Mouse (Mus musculus): ENCODE results near the gene Tmem143.
"Not testable (repeated sequence)": the region's sequence is repeated elsewhere in the genome, so short reads cannot be mapped to it uniquely, and the experiment has no call there.

The Tmem143 gene

DNA sequence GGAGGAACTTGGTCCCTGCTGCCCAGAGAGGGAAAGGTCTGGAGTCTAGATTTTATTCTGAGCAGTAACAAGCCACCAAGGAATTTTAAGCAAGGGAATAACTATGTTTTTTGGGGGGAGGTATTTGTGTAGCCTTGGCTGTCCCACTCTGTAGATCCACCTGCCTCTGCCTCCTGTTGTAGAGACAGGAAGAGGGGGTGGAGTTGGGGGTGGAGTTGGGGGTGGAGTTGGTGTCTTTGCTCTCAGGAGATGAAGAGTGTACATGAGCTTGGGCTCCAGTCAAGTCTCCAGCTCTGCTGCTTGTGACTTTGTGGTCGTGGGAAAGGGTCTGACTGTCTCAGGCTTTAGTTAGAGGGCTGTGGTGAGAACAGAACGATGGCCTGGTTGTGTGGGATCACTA is 15.7 kb upstream of the Tmem143 start:
- DNase-seq (ENCODE audit: extremely low spot score, low spot score) = no peak

DNA sequence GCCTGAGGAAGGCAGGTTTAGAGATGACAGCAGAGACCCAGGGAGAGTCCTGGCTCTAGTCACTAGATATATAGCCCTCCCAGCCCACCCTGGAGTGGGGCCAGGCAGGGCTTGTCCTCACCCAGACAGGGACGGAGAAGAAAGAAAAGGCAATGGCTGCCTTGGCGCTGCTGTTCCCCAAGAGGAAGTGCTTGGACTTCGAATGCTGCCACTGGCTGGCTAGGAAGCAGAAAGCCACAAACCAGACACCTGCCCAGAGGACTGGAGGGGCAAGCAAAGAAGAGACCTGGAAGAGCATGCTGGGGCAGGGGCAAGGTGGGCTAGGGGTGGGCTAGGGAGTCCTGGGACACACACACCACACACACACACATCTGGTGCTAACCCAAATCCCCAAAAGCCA is 9.5 kb upstream of the Tmem143 start:
- DNase-seq (ENCODE audit: extremely low spot score, low spot score) = no peak

DNA sequence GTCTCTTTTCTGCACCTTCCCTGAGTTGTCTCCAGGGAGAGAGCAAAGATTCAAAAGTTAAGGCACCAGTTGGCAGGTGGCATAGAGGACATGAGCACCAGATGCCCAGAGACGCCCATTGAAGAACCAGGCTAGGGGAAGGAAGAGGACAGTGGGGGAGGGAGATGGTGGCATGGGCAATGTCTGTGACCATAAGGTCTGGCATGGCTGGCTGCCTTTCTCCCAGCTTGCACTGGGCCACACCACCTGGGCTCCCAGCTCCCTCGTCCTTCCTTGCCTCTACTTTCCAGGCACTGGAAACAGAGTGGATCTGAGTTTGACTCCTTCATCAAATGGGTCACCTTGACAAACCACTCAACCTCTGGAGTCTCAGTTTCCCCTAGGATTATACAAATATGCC is 4.1 kb upstream of the Tmem143 start:
- DNase-seq (ENCODE audit: extremely low spot score, low spot score) = no peak

DNA sequence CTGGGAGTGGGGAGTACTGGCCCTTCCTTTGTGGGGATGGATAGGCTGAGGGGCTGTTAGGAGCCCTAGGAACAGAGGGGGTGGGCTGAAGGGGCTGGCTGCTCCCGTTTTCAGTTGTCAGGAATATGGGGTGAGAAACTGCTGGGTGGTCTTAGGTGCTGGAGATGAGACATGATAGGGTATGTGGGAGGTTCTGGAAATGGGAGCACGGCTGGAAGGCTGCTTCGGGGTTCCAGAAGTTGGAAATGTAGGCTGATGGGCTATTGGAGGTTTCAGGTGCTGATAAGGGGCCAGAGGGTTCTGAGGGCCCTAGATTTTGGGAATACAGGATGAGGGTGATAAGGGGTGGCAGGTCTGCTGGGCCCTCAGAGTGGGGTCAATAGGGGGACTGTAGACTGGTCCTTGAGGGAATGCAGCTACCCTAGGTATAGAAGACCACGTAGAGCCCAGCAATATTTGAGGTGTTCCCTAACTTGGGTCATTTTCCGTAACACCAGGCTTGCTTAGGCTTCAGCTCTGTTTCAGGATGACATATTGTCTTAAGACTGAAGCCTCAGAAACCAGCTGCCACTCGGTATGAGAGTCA is 717 bp upstream of the Tmem143 start:
- DNase-seq (ENCODE audit: extremely low spot score, low spot score) = no peak

DNA sequence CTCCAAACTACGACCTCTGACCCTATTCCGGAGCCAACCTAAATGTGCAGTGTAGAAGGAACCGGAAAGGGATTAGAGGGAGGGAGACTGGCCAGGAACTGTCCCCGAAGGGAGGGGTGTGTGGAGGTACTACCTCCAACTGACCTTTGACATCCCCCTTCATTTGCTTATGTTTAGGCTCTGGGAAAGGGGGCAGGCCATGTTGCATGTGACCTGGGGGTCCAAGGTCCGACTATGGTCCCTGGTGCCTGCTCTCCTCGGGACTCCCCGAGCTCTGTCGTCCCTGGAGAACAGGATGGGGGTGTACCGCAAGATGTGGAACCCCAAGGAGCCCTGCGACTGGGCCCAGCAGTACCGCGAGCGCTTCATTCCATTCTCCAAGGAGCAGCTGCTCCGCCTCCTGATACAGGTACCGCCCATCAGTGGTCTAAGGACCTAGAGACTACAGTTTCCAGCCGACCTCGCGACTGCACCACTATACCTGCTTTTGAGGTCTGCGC is 567 bp downstream of the Tmem143 start:
- DNase-seq (ENCODE audit: extremely low spot score, low spot score) = no peak

DNA sequence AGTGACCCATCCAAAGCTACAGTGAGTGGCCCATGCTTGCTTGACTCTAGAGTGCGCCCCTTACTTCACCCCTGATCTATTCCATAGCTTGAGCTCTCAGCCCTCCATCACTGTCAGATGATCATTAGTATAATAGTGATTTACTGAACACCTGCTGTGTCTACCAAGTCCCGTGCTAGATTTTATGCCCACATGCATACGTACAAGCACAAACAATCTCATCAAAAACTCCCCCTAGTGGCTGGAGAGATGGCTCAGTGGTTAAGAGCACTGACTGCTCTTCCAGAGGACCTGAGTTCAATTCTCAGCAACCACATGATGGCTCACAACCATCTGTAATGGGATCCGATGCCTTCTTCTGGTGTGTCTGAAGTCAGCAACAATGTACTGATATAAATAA is 1.4 kb downstream of the Tmem143 start:
- DNase-seq (ENCODE audit: extremely low spot score, low spot score) = not testable (repeated sequence)

DNA sequence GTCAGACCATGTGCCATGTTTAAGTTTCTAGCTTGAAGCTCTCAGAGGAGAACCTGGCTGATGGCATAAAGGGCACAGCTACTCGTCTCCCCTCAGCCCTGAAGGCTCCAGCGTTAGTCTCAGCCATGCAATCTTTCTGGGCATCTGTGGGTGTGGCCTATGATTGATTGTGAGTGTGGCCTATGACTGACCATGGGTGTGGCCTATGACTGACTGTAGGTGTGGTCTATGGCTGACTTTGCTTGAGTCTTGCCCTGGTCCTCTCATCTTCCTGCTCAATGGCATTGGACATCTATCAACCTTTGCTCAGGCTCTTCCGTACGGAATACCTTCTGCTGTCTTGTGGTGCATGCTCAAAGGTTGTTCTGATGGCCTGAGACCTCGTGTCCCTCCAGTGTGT is 4.8 kb downstream of the Tmem143 start:
- DNase-seq (ENCODE audit: extremely low spot score, low spot score) = peak; percentile 36

DNA sequence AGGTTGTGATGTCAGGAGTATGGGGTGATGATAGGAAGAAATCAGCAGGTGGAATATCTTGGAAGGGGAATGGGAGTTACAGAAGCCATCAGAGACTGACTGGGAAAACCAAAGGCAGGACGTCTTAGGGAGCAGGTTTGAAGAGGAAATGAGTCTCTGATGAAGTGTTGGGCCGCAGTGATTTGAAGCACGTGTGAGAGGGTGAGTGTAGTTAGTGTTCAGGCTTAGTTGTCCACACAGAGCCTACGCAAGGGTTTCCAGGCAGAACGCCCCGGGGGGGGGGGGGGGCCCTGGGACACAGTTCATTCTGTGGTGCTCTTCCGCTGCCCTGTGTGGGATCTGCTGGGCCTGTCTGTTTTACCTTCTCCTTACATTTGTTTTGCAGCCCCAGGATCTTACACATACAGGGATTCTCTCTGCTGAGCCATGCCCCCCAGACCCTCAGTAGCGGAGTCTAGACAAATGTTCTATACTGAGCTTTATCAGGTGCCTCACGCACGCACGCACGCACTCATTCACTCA is 5.8 kb downstream of the Tmem143 start:
- peak; percentile 15 for DNase-seq (ENCODE audit: extremely low spot score, low spot score)

DNA sequence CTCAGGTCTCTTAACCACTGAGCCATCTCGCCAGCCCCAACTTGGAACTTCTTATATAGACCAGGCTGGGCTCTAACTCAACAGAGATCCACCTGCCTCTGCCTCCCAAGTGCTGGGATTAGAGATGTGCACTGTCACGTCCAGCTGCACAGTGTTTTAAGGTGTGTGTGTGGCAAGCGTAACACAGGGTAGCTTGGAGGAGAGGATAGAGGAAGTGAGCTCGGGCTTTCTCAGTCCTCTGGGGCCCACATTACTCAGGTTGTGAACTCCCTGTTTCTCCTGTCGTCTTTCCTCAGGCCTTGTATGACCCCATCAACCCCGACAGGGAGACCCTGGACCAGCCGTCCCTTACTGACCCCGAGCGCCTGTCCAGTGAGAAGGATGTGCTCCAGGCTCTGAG is 9.9 kb downstream of the Tmem143 start:
- DNase-seq (ENCODE audit: extremely low spot score, low spot score) = no peak

DNA sequence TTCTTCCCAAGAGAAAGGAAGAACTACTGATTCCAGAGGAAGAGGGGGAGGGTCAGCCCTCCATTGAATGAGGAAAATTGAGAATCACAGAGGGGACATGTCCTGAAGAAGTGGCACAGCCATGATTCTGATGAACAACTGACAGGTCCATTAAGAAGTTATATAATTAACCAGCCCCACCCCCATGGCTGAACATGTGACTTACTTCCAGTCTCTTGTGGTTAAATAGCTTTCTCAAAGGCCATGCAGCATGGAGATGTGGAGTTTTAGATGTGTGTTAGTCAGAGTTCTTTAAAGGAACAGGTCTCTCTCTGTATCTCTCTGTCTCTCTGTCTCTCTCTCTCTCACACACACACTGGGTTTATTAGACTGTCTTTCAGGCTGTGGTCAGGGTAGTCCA is 11.6 kb downstream of the Tmem143 start:
- no peak for DNase-seq (ENCODE audit: extremely low spot score, low spot score)

DNA sequence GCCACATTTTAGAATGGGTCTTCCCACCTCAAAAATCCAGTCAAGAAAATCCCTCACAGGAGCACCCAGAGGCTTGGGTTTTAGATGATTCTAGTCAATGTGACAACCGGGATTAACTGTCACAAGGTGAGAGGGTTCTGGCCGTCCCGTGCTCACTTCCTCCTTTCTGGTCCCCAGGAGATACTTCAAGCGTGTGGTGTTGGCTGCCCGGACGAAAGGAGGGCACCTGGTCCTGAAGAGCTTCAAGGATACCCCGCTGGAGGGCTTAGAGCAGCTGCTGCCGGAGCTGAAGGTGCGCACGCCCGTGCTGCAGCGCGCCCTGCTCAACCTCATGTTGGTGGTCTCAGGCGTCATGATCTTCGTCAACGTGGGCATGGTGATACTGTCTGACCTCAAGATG is 12.4 kb downstream of the Tmem143 start:
- no peak for DNase-seq (ENCODE audit: extremely low spot score, low spot score)

DNA sequence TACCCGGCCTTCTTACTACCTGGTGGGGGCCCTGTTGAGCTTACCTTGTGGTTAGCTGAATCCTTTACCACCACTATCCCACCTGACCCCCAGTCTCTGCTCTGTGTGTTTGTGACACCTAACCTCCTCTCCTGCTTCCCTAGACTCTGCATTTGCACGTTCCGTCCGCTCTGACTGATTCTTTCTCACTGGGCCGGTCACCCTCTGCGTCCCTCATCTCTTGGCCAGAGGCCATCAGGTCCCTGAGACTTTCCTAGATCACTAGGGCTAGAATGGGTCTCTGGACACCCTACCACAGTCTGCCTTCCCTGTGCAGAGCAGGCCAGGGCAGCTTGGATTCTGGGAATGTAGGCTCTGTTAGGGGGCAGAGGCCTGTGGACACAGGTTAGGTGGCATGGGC is 17.3 kb downstream of the Tmem143 start:
- no peak for DNase-seq (ENCODE audit: extremely low spot score, low spot score)

DNA sequence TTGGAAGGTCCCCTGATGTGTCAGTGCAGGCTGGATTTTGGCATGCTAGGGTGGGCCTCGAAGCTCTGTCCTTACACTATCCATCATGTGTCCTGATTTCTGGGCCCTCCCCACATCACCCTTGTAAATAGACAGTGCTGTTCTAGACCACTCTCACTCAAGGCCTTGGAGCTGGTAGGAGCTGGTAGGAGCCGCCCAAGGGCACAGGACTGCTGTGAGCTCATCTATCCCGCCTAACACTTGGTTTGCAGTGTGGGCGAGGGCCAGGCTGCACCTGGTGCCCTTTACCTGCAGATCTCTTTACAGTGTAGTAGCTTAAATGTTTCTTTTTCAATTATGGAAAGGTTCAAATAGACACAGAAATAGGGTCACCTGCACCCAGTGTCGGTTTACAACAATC is 18.3 kb downstream of the Tmem143 start:
- no peak for DNase-seq (ENCODE audit: extremely low spot score, low spot score)

DNA sequence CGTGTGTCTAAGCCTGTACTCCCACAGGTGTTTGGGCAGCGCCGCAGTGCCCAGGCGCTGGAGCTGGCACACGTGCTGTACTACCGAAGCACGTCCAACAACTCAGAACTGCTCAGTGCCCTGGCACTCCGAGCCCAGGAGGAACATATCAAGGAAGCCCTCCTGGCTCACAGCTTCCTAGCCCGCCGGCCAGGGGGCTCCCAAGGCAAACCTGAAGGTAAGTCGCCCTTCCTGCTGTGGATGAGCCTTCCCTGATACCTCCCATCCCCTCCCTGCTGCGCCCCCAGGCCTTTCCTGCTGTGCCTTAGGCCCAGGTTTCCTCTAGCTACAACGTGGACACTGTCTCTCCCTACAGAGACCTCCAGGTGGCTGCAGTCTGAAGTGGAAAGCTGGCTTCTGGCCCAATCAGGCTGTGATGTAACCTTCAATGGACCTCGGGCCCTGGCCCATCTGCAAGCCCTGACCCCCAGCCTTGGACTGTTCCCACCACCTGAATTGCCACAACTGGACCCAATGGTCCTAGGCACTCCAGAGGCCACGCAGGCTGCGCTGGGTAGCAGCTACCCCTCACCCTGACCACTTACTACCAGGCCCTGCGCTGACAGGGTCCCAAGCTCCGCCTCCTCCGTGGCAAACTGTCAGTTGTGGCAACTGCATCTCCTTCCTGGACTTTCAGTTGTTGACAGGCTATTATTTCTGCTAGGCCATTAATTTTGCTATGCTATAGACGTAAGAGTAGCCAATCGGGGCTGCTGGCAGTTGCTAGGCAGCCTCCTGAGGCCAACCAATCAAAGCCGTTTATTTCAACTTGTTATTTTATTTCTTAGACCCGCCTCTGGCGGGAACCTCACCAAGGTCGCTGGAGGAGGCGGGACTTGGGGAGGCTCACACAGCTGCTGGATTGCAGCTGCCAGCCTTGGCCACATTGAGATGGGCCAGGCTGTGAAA is 19.6 kb downstream of the Tmem143 start:
- DNase-seq (ENCODE audit: extremely low spot score, low spot score) = no peak

DNA sequence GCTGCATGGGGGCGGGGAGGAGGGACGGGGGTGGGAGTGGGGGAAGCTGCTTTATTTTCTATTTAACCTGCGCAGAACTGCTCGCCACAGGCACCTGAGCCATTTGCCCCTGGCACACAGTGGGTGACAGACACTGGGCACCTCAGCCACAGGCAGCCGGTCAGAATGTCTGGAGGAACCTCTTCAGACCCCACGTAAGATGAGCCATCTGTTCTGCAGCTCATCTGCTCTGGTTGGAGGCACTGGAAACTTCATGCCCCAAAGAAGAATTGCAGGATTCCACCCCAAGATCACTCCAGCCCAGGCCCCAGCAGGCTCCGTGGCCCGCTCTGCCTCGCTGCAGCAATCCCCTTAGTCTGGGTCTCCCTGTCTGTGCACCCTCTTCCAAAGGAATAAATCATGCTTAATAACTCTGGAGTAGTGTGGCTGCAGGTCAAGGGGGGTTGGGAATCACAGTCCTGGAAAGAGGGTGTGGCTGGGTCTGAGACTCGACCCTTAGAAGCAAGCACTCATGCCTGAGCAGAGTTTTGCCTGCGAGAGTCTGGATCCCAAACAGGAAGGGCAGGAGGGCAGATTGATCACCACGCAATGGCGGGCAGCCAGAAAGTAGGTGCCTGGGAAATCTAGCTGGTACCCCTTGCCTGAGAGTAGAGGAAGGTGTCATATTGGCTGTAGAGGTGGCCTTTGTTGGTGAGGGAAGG is 20.4 kb downstream of the Tmem143 start:
- DNase-seq (ENCODE audit: extremely low spot score, low spot score) = peak; percentile 74

DNA sequence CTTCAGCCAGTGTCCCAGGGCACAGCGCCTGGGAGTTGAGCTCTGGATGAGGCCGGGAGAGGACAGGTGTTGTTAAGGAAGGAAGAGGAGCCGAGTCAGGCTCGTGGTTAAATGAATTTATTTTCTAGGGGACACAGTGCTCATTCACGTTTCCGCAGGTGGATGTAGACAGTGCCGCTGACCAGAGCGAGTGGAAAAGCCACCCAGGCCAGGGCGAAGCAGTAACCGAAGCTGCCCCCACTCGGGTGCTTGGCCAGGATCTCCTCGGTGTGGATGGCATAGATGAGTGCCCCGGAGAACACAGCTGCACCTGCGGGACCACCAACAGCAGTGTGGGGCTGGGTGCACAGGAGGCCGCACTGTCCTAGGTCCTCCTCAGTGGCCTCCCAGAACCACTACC is 21.2 kb downstream of the Tmem143 start:
- no peak for DNase-seq (ENCODE audit: extremely low spot score, low spot score)

DNA sequence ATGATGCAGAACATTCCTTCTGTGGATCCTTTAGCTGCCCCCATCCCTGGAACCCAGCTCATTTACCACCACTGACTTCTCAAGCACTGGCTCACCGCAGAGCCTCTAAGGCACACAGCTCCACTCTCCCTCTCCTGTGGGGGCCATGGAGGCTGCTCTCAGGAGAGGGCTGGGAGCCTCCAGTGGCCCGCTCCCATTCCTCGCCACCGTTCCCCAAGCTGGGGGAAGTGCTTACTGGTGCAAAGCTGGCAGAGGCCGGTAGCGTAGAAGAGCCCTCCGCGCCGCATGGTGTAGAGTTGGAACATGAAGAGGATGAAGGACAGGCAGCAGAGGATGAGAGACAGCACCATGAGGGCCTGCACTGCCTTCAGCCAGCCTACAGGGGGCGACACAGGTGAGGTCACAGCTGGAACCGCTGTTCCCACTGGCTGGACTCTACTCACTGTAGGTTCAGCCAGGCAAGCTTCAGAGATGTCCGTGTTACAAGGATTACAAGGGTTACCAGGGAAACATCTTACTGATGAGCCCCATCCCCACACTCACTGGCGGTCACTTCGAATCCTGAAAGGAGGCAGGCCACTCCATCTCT is 22.4 kb downstream of the Tmem143 start:
- DNase-seq (ENCODE audit: extremely low spot score, low spot score) = no peak

DNA sequence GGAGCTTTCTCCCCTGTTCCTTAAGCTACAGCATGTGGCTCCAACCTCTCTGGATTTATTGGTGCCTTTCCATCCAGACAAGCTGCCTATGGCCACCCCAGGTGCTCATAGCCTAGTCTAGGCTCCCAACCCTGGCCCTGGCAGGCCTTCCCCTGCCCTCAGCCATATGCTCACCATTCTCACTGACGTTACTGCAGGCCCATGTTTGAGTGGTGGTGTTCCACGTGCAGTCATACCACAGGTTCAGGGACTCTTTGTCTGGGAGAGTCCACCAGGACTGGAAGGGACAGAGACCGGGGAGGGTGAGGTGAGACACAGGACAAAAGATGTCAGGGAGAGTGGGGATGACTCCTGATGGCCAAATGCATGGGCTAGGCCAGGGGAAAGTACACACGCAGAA is 23.0 kb downstream of the Tmem143 start:
- no peak for DNase-seq (ENCODE audit: extremely low spot score, low spot score)

DNA sequence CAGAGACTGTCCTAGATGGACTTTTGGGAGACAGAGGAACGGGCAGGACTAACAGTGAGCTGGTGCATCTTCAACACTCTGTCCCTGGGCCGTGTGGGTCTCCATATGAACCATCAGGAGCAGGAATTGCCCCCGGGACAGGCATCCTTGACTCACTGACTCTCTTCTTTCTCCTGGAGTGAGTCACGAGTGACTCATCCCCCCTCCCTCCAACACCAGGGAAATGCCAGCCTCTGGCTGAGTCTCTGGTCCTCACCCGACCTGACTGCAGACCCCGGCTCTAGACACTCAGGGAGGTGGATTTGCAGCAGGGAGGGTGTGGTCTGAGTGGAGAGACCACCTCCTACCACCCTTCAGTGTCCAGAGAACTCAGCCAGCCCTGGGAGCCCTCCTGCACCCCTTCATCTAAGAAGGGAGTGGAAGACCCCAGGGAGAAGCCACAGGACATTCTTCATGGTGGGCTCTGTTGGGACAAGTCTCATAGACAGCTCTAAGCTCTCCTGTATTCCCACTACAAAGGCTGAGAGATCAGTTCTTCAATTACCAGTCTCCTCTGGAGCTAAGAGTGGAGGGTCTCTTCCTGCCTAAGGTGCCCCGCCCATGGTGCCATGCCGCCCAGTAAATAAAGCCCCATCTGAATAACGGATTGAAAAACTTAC is 24.0 kb downstream of the Tmem143 start:
- DNase-seq (ENCODE audit: extremely low spot score, low spot score) = no peak

DNA sequence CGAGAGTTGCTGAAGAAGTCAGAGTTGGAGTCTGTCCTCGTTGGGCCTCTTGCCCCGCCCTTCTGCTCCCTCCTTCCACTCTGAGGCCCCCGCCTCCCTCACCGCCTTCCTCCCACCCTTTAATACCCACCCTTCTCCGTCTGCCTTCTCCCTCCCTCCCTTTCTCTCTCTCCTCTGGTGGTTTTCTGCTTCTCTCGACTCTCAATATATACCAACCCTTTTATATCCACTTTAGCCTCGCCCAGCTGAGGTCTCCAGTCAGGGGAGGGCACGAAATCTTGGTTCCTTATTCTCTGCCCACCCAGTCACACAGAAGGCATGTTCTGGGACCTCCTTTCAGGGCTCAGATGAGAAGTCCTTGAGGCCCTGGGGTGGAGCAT is 24.5 kb downstream of the Tmem143 start, which contains the start of gene Emp3:
TSS of gene Emp3 (minus strand) at position 163 of the 380 bp plus-strand sequence.
- DNase-seq (ENCODE audit: extremely low spot score, low spot score) = no peak

Data from neural tube, embryonic 10.5 days (tissue).